Mouse (Mus musculus) intestine, postnatal 0 days (tissue): ENCODE results near the gene Zfp52. TPM values are rescaled to one million over a fixed set of nuclear protein-coding genes. Genes with fewer than 3 reads are reported as not detected.

Experiments
- ATAC-seq: fragments of 200-750 bp; cut with Nextera tagmentation; 2 replicates; pipeline ENCODE4 v1.8.0; 2017; ENCODE audit warnings: mild to moderate bottlenecking, moderate TSS enrichment, moderate library complexity
- H3K27ac ChIP-seq: fragments of 300-500 bp; sonication (generic); 2 replicates; pipeline ENCODE4 v1.5.1; 2014; ENCODE audit warnings: mild to moderate bottlenecking, low read depth, low read length, moderate library complexity
- H3K27me3 ChIP-seq: fragments of 300-500 bp; sonication (generic); replicated peaks from 2 replicates; pipeline ENCODE4 v1.6.1; 2014; ENCODE audit warnings: low read length, mixed read lengths; ENCODE audit not compliant: control insufficient read depth, insufficient read depth
- H3K36me3 ChIP-seq: fragments of 300-500 bp; sonication (generic); 2 replicates; pipeline ENCODE4 v1.6.1; 2014; ENCODE audit warnings: mild to moderate bottlenecking, moderate library complexity; ENCODE audit not compliant: control insufficient read depth, insufficient read depth
- H3K4me1 ChIP-seq: fragments of 300-500 bp; sonication (generic); replicated peaks from 2 replicates; pipeline ENCODE4 v1.6.1; 2014; ENCODE audit warnings: antibody characterized with exemption, low read length, mixed read lengths; ENCODE audit not compliant: control insufficient read depth, insufficient read depth
- H3K4me2 ChIP-seq: fragments of 300-500 bp; sonication (generic); replicated peaks from 2 replicates; pipeline ENCODE4 v1.6.1; 2014; ENCODE audit warnings: low read depth, mild to moderate bottlenecking, moderate library complexity
- H3K4me3 ChIP-seq: fragments of 300-500 bp; sonication (generic); 2 replicates; pipeline ENCODE4 v1.5.1; 2014; ENCODE audit warnings: low read depth, low read length
- H3K9ac ChIP-seq: fragments of 300-500 bp; sonication (generic); 2 replicates; pipeline ENCODE4 v1.6.1; 2014; ENCODE audit warnings: mild to moderate bottlenecking, low read depth, low read length
- H3K9me3 ChIP-seq: fragments of 300-500 bp; sonication (generic); 2 replicates; pipeline ENCODE4 v1.6.1; 2016; ENCODE audit warnings: mixed run types; ENCODE audit not compliant: control insufficient read depth
- CTCF ChIP-seq: sonication (generic); IDR thresholded peaks from 2 replicates; pipeline ENCODE4 v1.5.1; 2016; ENCODE audit warnings: low read depth, mild to moderate bottlenecking, control low read depth, antibody characterized with exemption, moderate library complexity
- WGBS: fragments of 180-500 bp; shearing (Covaris S2); extraction: QIAGEN DNeasy Blood & Tissue Kit; methylation state at CpG from one replicate; pipeline ENCODE4 v1.1.7; 2014; 5-methylcytosine and 5-hydroxymethylcytosine counted together
- polyA plus RNA-seq: library from polyadenylated mRNA; unstranded; fragments of >200 nt; fragmentation: Nextera tagmentation; extraction: Ambion mirVana; gene quantifications from 2 replicates; pipeline ENCODE4 v1.2.1, GENCODE M21; 2015

The Zfp52 gene
- polyA plus RNA-seq, 1 experiment from 2014 or later, result 2.7 TPM

DNA sequence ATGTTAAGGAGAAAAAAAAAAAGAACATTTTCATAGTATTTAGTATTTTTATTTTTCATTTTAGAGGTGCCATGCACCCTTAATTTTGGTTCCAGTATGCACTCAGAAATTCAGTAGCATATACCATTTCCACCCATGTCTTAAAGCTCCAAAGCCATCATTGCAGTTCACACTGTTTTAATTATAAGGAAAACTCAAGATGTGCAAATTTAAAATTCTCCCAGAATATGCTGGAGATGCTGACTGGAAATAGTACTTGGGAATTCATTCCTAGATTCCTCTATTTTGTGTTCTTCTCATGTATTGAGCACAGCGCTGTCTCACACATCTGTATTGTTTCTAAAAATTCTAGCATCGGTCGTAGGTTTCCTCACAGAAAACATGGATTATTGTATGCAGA, 29.1 kb upstream of the Zfp52 start:
- Histone ChIP-seq H3K4me2 (no peak overlapping the region), H3K36me3 (peaks cover 36% of the 10 kb centered on the region), H3K27ac (no peak overlapping the region), H3K9me3 (no peaks in the 10 kb centered on the region), H3K4me1 (no peaks in the 10 kb centered on the region), H3K9ac (no peak overlapping the region), H3K4me3 (no peak overlapping the region), H3K27me3 (no peaks in the 10 kb centered on the region)
- 94% methylated on average over 3 of the region's 3 CpGs for WGBS
- no peak for TF ChIP-seq CTCF
- no peak for ATAC-seq

GRCm38 (mm10) chr17:21509756-21510155, 25.6 kb upstream of the Zfp52 start:
- H3K27me3 ChIP-seq, result no peaks in the 10 kb centered on the region
- H3K4me3 ChIP-seq, result no peak overlapping the region
- H3K4me1 ChIP-seq, result no peaks in the 10 kb centered on the region
- H3K9ac ChIP-seq, result no peak overlapping the region
- ATAC-seq, result no peak
- peaks cover 33% of the 10 kb centered on the region for H3K36me3 ChIP-seq
- H3K9me3 ChIP-seq, result no peaks in the 10 kb centered on the region
- TF ChIP-seq CTCF, result no peak
- no peak overlapping the region for H3K4me2 ChIP-seq
- H3K27ac ChIP-seq, result no peak overlapping the region

DNA sequence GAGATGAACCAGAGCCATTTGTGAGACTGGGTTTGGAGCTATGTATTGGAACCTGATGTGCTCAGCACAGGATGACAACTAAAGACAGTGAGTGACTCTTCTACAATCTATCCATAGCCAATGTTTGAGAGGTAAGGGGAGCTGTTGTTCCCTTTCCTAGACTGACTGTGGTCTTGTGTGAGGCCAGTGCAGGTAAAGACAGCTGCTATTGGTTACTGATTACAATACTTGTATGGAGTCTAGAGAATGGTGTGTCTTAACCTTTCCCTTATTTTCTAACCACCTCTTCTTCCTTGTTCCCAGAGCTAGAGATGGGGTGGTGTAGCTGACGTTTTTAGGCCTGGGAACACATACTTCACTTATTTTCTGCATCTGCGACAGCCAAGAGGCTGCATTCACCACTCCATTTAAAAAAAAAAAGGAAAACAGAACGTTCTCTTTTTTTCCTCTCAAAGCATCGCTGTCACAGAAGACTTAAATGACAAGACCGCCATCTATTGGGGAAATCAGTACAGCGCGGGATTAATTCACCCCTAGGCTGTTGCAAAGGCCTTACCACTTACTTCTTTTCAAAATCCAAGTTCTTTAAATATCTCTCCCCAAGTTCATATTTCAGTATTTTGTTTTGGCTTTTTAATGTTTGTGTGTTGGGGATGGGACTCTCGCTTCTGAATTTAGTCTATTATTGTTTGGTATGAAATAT, 19.8 kb upstream of the Zfp52 start:
- WGBS, result 1% methylated on average over 8 of the region's 8 CpGs
- Histone ChIP-seq H3K4me1 (no peaks in the 10 kb centered on the region), H3K27me3 (no peaks in the 10 kb centered on the region), H3K9ac (no peak overlapping the region; the same call in 1 of the 2 replicates), H3K36me3 (peaks cover 5% of the 10 kb centered on the region; the same call in 1 of the 2 replicates), H3K4me3 (peak overlapping the region; percentile 56), H3K27ac (peak overlapping the region; percentile 91), H3K4me2 (peak overlapping the region; percentile 87), H3K9me3 (no peaks in the 10 kb centered on the region)
- ATAC-seq, result peak; percentile 66
- peak; percentile 83 for TF ChIP-seq CTCF

GRCm38 (mm10) chr17:21516201-21517129, 18.9 kb upstream of the Zfp52 start:
- WGBS, result under 1% methylated on average over 37 of the region's 37 CpGs
- no peak for TF ChIP-seq CTCF
- peak; percentile 96 for ATAC-seq

DNA sequence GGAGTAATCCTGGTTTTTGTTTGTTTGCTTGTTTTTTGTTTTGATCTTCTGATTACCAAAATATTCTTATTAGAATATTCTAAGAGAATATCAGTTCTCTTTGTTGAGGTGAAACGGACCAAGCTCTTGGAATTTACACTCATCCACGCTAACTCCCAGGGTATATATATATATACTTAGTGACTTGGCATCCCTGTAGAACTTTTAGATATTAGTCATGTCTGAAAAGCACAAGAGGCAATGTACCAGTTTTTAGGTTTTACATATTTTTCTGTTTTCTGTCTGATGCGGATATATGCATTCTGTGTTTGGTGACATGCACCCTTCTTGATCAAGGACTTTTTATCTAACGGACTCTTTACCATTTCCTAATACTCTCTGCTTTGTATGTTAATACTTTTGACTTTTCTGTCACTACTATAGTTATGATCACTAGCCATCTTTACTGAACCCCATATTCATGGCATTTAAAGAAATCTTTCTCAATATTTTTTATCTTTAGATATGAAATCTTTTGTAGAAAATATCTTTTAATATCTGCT, 18.1 kb upstream of the Zfp52 start:
- Histone ChIP-seq H3K4me1 (no peaks in the 10 kb centered on the region), H3K4me2 (peak overlapping the region; percentile 87), H3K4me3 (peak overlapping the region; percentile 56), H3K27me3 (no peaks in the 10 kb centered on the region), H3K36me3 (no peaks in the 10 kb centered on the region), H3K9ac (peak overlapping the region; percentile 64), H3K27ac (peak overlapping the region; percentile 91), H3K9me3 (no peaks in the 10 kb centered on the region)
- TF ChIP-seq CTCF, result no peak
- no peak for ATAC-seq
- 21% methylated on average over 4 of the region's 4 CpGs for WGBS

More at GRCm38 (mm10) chr17:21516201-21517129, 18.9 kb upstream of the Zfp52 start:
- peak overlapping the region; percentile 56 for H3K4me3 ChIP-seq
- H3K9ac ChIP-seq, result peak overlapping the region; percentile 64
- no peaks in the 10 kb centered on the region for H3K27me3 ChIP-seq
- peak overlapping the region; percentile 87 for H3K4me2 ChIP-seq
- H3K36me3 ChIP-seq, result no peaks in the 10 kb centered on the region
- H3K4me1 ChIP-seq, result no peaks in the 10 kb centered on the region
- no peaks in the 10 kb centered on the region for H3K9me3 ChIP-seq
- peak overlapping the region; percentile 91 for H3K27ac ChIP-seq

- Histone ChIP-seq H3K27ac (no peak overlapping the region), H3K36me3 (no peaks in the 10 kb centered on the region), H3K27me3 (no peaks in the 10 kb centered on the region), H3K9me3 (no peaks in the 10 kb centered on the region), H3K4me2 (no peak overlapping the region), H3K4me3 (no peak overlapping the region), H3K9ac (no peak overlapping the region), H3K4me1 (no peaks in the 10 kb centered on the region)
- ATAC-seq, result no peak
- no peak for TF ChIP-seq CTCF
Measured at GRCm38 (mm10) chr17:21526270-21526669, 9.1 kb upstream of the Zfp52 start.
